Mouse (Mus musculus): ENCODE measurements around the gene Arl8b. TPM values are rescaled to one million over a fixed set of nuclear protein-coding genes. Genes with fewer than 3 reads are reported as not detected.
A peak's percentile ranks its signal among the peaks of the same experiment; 100 is the strongest.

The Arl8b gene
- 71.5 and 72.0 TPM in 2 replicates for polyA plus RNA-seq (2014; fragmentation: Nextera tagmentation; extraction: Ambion mirVana)

DNA sequence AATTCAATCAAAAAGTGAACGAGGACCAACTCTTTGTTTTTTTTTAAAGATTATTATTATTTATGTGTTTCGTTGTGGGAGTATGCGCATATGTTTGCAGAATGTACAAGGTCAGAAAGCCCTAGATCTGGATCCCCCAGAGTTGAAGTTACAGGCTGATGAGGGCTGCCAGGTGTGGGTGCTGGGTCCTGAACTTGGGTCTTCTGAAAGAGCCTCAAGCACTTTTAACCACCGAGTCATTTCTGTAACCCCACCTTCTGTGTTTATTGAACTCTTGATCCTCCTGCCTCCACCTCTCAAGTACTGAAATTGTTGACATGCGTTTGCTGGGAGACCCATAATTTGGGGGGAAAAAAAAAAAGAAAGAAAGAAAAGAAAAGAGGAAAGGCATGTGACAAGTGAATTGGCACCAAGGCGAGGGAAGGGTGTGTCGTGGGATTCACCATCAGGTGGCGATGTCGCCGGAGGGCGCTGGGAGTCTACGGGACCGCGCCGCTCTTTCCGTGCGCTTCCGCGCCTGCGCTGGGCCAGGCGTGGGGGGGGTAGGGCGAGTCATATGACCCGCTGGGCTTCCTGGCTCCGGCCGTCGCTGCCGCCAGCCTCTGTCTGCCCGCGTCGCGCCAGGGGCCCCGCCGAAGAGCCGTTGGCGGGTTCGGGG lies at the start of gene Arl8b:
Arl8b (plus strand) TSS at position 574 of the 658 bp plus-strand sequence.
- 13% methylated on average over 26 of the region's 36 CpGs for WGBS
- peak; percentile 90 for ATAC-seq (ENCODE audit: insufficient number of reproducible peaks, insufficient read depth, low FRiP score, low read depth)

GRCm38 (mm10) chr6:108735910-108736750 lies 46.8 kb upstream of the Arl8b start:
- no peak for ATAC-seq (ENCODE audit: insufficient number of reproducible peaks, insufficient read depth, low FRiP score, low read depth)
- Histone ChIP-seq H3K4me3 (ENCODE audit: control insufficient read depth in 1 of 2, insufficient read depth in 1 of 2, low read depth in 1 of 2, low read length in 2 of 2) (no peak overlapping the region), H3K4me1 (ENCODE audit: control insufficient read depth in 2 of 2, insufficient read depth in 2 of 2, low read length in 2 of 2) (no peaks in the 10 kb centered on the region), H3K27me3 (ENCODE audit: control insufficient read depth, insufficient read depth, low read length) (no peaks in the 10 kb centered on the region), H3K9ac (ENCODE audit: low read length) (no peak overlapping the region), H3K4me2 (ENCODE audit: low read length) (no peak overlapping the region), H3K9me3 (ENCODE audit: control insufficient read depth, low read length) (no peaks in the 10 kb centered on the region), H3K36me3 (ENCODE audit: control insufficient read depth, insufficient read depth, low read length) (no peaks in the 10 kb centered on the region), H3K27ac (replicated peaks in 1 of 2; ENCODE audit: control insufficient read depth in 1 of 2, insufficient read depth in 1 of 2, low read depth in 2 of 2, low read length in 2 of 2) (no peak overlapping the region)
- WGBS, result 53% methylated on average over 9 of the region's 9 CpGs

More for the DNA sequence above, at the start of gene Arl8b:
- peak within 1 kb of the TSS; percentile 68 to 88 for H3K27ac ChIP-seq (replicated peaks in 1 of 2; ENCODE audit: control insufficient read depth in 1 of 2, insufficient read depth in 1 of 2, low read depth in 2 of 2, low read length in 2 of 2)
- H3K36me3 ChIP-seq (ENCODE audit: control insufficient read depth, insufficient read depth, low read length), result no peaks in the 10 kb centered on the region
- peaks cover 6 to 19% of the 10 kb centered on the region in 2 experiments for H3K4me1 ChIP-seq (ENCODE audit: control insufficient read depth in 2 of 2, insufficient read depth in 2 of 2, low read length in 2 of 2)
- H3K9ac ChIP-seq (ENCODE audit: low read length), result peak within 1 kb of the TSS; percentile 98
- no peaks in the 10 kb centered on the region for H3K9me3 ChIP-seq (ENCODE audit: control insufficient read depth, low read length)
- H3K4me3 ChIP-seq (ENCODE audit: control insufficient read depth in 1 of 2, insufficient read depth in 1 of 2, low read depth in 1 of 2, low read length in 2 of 2), result peak within 1 kb of the TSS; percentile 87 to 100
- peak within 1 kb of the TSS; percentile 81 for H3K4me2 ChIP-seq (ENCODE audit: low read length)
- H3K27me3 ChIP-seq (ENCODE audit: control insufficient read depth, insufficient read depth, low read length), result no peaks in the 10 kb centered on the region

DNA sequence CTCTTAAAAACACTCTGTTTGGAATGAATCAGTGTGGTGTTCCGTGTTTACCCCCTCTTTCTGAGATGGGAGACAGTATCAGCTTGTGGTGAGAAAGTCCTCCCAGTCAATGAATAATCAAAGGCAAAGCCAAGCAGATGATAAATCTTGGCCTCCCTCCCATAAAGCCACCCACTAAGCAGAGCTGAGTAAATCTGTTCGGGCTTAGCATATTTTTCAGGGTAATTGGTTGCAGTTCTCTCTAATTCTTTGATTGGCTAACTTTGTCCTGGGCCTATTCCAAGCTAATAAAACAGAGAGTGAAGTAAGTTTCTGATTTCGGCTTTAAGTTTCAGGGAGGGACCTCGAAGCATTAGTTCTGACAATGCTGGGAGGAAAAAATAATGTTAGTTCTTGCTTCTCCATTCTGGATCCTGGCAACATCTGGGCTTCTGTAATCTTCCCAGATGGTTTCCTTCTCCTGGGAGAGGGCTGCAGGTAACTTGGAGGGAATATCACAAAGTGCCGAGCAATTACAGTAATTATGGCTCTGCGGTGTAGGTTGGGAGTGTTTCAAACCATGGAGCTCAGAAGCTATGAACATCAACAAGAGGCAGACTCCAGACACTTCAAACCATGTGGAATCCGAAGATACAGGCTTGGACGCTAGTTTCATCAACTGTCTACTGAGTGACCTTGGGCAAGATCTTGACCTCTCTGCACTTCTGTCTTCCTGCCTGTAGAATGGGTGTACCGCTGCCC lies 44.3 kb upstream of the Arl8b start:
- Histone ChIP-seq H3K27ac (replicated peaks in 1 of 2; ENCODE audit: control insufficient read depth in 1 of 2, insufficient read depth in 1 of 2, low read depth in 2 of 2, low read length in 2 of 2) (no peak overlapping the region), H3K9me3 (ENCODE audit: control insufficient read depth, low read length) (no peaks in the 10 kb centered on the region), H3K27me3 (ENCODE audit: control insufficient read depth, insufficient read depth, low read length) (no peaks in the 10 kb centered on the region), H3K4me1 (ENCODE audit: control insufficient read depth in 2 of 2, insufficient read depth in 2 of 2, low read length in 2 of 2) (no peaks in the 10 kb centered on the region), H3K36me3 (ENCODE audit: control insufficient read depth, insufficient read depth, low read length) (no peaks in the 10 kb centered on the region), H3K4me2 (ENCODE audit: low read length) (no peak overlapping the region), H3K9ac (ENCODE audit: low read length) (no peak overlapping the region), H3K4me3 (ENCODE audit: control insufficient read depth in 1 of 2, insufficient read depth in 1 of 2, low read depth in 1 of 2, low read length in 2 of 2) (no peak overlapping the region)
- 75% methylated on average over 9 of the region's 9 CpGs for WGBS
- no peak for ATAC-seq (ENCODE audit: insufficient number of reproducible peaks, insufficient read depth, low FRiP score, low read depth)

DNA sequence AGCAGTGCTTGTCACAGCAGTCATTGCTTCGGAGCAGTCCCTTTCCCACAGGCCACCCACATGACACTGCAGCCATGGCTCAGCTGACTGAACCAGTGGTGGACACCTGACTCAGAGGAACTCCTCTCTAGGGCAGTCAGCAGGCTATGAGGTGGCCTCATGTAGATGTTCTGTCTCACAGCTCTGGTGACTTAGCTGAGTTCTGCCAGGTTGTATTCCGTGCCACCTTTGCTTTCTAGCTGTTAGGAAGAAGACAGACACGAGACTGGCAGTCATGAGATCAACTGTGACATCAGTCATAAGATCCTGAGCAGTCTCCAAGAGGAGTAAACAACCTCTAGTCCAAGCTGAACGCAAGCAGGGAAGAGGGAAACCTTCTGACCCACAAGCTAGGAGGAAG lies 42.3 kb upstream of the Arl8b start:
- no peak overlapping the region for H3K27ac ChIP-seq (replicated peaks in 1 of 2; ENCODE audit: control insufficient read depth in 1 of 2, insufficient read depth in 1 of 2, low read depth in 2 of 2, low read length in 2 of 2)
- H3K9ac ChIP-seq (ENCODE audit: low read length), result no peak overlapping the region
- no peak for ATAC-seq (ENCODE audit: insufficient number of reproducible peaks, insufficient read depth, low FRiP score, low read depth)
- H3K9me3 ChIP-seq (ENCODE audit: control insufficient read depth, low read length), result no peaks in the 10 kb centered on the region
- H3K4me3 ChIP-seq (ENCODE audit: control insufficient read depth in 1 of 2, insufficient read depth in 1 of 2, low read depth in 1 of 2, low read length in 2 of 2), result no peak overlapping the region
- no peaks in the 10 kb centered on the region for H3K36me3 ChIP-seq (ENCODE audit: control insufficient read depth, insufficient read depth, low read length)
- H3K4me1 ChIP-seq (ENCODE audit: control insufficient read depth in 2 of 2, insufficient read depth in 2 of 2, low read length in 2 of 2), result no peaks in the 10 kb centered on the region
- WGBS, result 65% methylated on average over 4 of the region's 4 CpGs
- H3K27me3 ChIP-seq (ENCODE audit: control insufficient read depth, insufficient read depth, low read length), result no peaks in the 10 kb centered on the region
- H3K4me2 ChIP-seq (ENCODE audit: low read length), result no peak overlapping the region

GRCm38 (mm10) chr6:108743730-108744129 lies 39.2 kb upstream of the Arl8b start:
- Histone ChIP-seq H3K4me2 (ENCODE audit: low read length) (no peak overlapping the region), H3K9ac (ENCODE audit: low read length) (no peak overlapping the region), H3K4me3 (ENCODE audit: control insufficient read depth in 1 of 2, insufficient read depth in 1 of 2, low read depth in 1 of 2, low read length in 2 of 2) (no peak overlapping the region), H3K36me3 (ENCODE audit: control insufficient read depth, insufficient read depth, low read length) (no peaks in the 10 kb centered on the region), H3K27me3 (ENCODE audit: control insufficient read depth, insufficient read depth, low read length) (no peaks in the 10 kb centered on the region), H3K4me1 (ENCODE audit: control insufficient read depth in 2 of 2, insufficient read depth in 2 of 2, low read length in 2 of 2) (no peaks in the 10 kb centered on the region), H3K27ac (replicated peaks in 1 of 2; ENCODE audit: control insufficient read depth in 1 of 2, insufficient read depth in 1 of 2, low read depth in 2 of 2, low read length in 2 of 2) (no peak overlapping the region), H3K9me3 (ENCODE audit: control insufficient read depth, low read length) (no peaks in the 10 kb centered on the region)
- 59% methylated on average over 5 of the region's 5 CpGs for WGBS
- ATAC-seq (ENCODE audit: insufficient number of reproducible peaks, insufficient read depth, low FRiP score, low read depth), result no peak

GRCm38 (mm10) chr6:108751324-108751723 lies 31.6 kb upstream of the Arl8b start:
- Histone ChIP-seq H3K36me3 (ENCODE audit: control insufficient read depth, insufficient read depth, low read length) (no peaks in the 10 kb centered on the region), H3K27me3 (ENCODE audit: control insufficient read depth, insufficient read depth, low read length) (no peaks in the 10 kb centered on the region), H3K9me3 (ENCODE audit: control insufficient read depth, low read length) (no peaks in the 10 kb centered on the region), H3K9ac (ENCODE audit: low read length) (no peak overlapping the region), H3K27ac (replicated peaks in 1 of 2; ENCODE audit: control insufficient read depth in 1 of 2, insufficient read depth in 1 of 2, low read depth in 2 of 2, low read length in 2 of 2) (no peak overlapping the region), H3K4me2 (ENCODE audit: low read length) (no peak overlapping the region), H3K4me1 (ENCODE audit: control insufficient read depth in 2 of 2, insufficient read depth in 2 of 2, low read length in 2 of 2) (no peaks in the 10 kb centered on the region), H3K4me3 (ENCODE audit: control insufficient read depth in 1 of 2, insufficient read depth in 1 of 2, low read depth in 1 of 2, low read length in 2 of 2) (no peak overlapping the region)
- no peak for ATAC-seq (ENCODE audit: insufficient number of reproducible peaks, insufficient read depth, low FRiP score, low read depth)
- 82% methylated on average over 7 of the region's 7 CpGs for WGBS

GRCm38 (mm10) chr6:108752395-108752794 lies 30.5 kb upstream of the Arl8b start:
- H3K4me3 ChIP-seq (ENCODE audit: control insufficient read depth in 1 of 2, insufficient read depth in 1 of 2, low read depth in 1 of 2, low read length in 2 of 2), result no peak overlapping the region

More at GRCm38 (mm10) chr6:108752395-108752794, 30.5 kb upstream of the Arl8b start:
- Histone ChIP-seq H3K27ac (replicated peaks in 1 of 2; ENCODE audit: control insufficient read depth in 1 of 2, insufficient read depth in 1 of 2, low read depth in 2 of 2, low read length in 2 of 2) (no peak overlapping the region), H3K9me3 (ENCODE audit: control insufficient read depth, low read length) (no peaks in the 10 kb centered on the region), H3K4me1 (ENCODE audit: control insufficient read depth in 2 of 2, insufficient read depth in 2 of 2, low read length in 2 of 2) (no peaks in the 10 kb centered on the region), H3K4me2 (ENCODE audit: low read length) (no peak overlapping the region), H3K27me3 (ENCODE audit: control insufficient read depth, insufficient read depth, low read length) (no peaks in the 10 kb centered on the region), H3K9ac (ENCODE audit: low read length) (no peak overlapping the region), H3K36me3 (ENCODE audit: control insufficient read depth, insufficient read depth, low read length) (no peaks in the 10 kb centered on the region)
- no peak for ATAC-seq (ENCODE audit: insufficient number of reproducible peaks, insufficient read depth, low FRiP score, low read depth)
- WGBS, result 56% methylated on average over 5 of the region's 5 CpGs

All from heart, embryonic 14.5 days (tissue).